Mouse (Mus musculus) liver, embryonic 11.5 days (tissue): ENCODE measurements around the gene Spred1. TPM values are rescaled to one million over a fixed set of nuclear protein-coding genes. Genes with fewer than 3 reads are reported as not detected.

Experiments
- ATAC-seq: fragments of 200-750 bp; cut with Nextera tagmentation; replicated peaks from 2 replicates; pipeline ENCODE4 v1.8.0; 2017; ENCODE audit warnings: moderate number of reproducible peaks, mild to moderate bottlenecking, moderate TSS enrichment, moderate library complexity; ENCODE audit not compliant: low FRiP score
- DNase-seq: peaks from one replicate; pipeline ENCODE4 v3.0.0-alpha.2; 2017; ENCODE audit warnings: low spot score
- H3K27ac ChIP-seq: fragments of 300-500 bp; sonication (generic); 2 replicates; pipeline ENCODE4 v1.5.1; 2014; ENCODE audit warnings: mild to moderate bottlenecking, low read depth, low read length, control low read depth
- H3K27me3 ChIP-seq: fragments of 300-500 bp; sonication (generic); replicated peaks from 2 replicates; pipeline ENCODE4 v1.6.1; 2014; ENCODE audit warnings: low read length, mixed read lengths; ENCODE audit not compliant: control insufficient read depth, insufficient read depth
- H3K36me3 ChIP-seq: fragments of 300-500 bp; sonication (generic); 2 replicates; pipeline ENCODE4 v1.6.1; 2014; ENCODE audit warnings: mild to moderate bottlenecking, low read length, moderate library complexity, mixed read lengths; ENCODE audit not compliant: control insufficient read depth, insufficient read depth
- H3K4me1 ChIP-seq: fragments of 300-500 bp; sonication (generic); replicated peaks from 2 replicates; pipeline ENCODE4 v1.6.1; 2014; ENCODE audit warnings: low read length, mixed read lengths; ENCODE audit not compliant: control insufficient read depth, insufficient read depth
- H3K4me2 ChIP-seq: fragments of 300-500 bp; sonication (generic); 2 replicates; pipeline ENCODE4 v1.6.1; 2014; ENCODE audit warnings: mild to moderate bottlenecking, control low read depth, moderate library complexity
- H3K4me3 ChIP-seq: fragments of 300-500 bp; sonication (generic); 2 replicates; pipeline ENCODE4 v1.5.1; 2014; ENCODE audit warnings: low read depth, low read length, control low read depth
- H3K9ac ChIP-seq: fragments of 300-500 bp; sonication (generic); 2 replicates; pipeline ENCODE4 v1.6.1; 2014; ENCODE audit warnings: low read depth, low read length, control low read depth
- H3K9me3 ChIP-seq: fragments of 300-500 bp; sonication (generic); 2 replicates; pipeline ENCODE4 v1.6.1; 2016; ENCODE audit warnings: low read length, inconsistent platforms, mixed read lengths; ENCODE audit not compliant: control insufficient read depth
- WGBS: fragments of 180-500 bp; shearing (Covaris S2); extraction: QIAGEN DNeasy Blood & Tissue Kit; methylation state at CpG from one replicate; pipeline ENCODE4 v1.1.7; 2014; 5-methylcytosine and 5-hydroxymethylcytosine counted together
- polyA plus RNA-seq: library from polyadenylated mRNA; unstranded; fragments of >200 nt; fragmentation: Nextera tagmentation; extraction: Ambion mirVana; gene quantifications from 2 replicates; pipeline ENCODE4 v1.2.1, GENCODE M21; 2014

The Spred1 gene
- polyA plus RNA-seq, 1 experiment from 2014 or later, result 7.7 TPM

- H3K36me3 ChIP-seq, result no peaks in the 10 kb centered on the region
- H3K4me3 ChIP-seq, result no peak overlapping the region
- no peaks in the 10 kb centered on the region for H3K9me3 ChIP-seq
- DNase-seq (no peak), ATAC-seq (no peak)
- H3K4me1 ChIP-seq, result no peaks in the 10 kb centered on the region
- 55% methylated on average over 3 of the region's 3 CpGs for WGBS
- no peaks in the 10 kb centered on the region for H3K27me3 ChIP-seq
- no peak overlapping the region for H3K4me2 ChIP-seq
- no peak overlapping the region for H3K27ac ChIP-seq
- H3K9ac ChIP-seq, result no peak overlapping the region
Observed at GRCm38 (mm10) chr2:117204534-117204933, 83.4 kb downstream of the Spred1 start.

DNA sequence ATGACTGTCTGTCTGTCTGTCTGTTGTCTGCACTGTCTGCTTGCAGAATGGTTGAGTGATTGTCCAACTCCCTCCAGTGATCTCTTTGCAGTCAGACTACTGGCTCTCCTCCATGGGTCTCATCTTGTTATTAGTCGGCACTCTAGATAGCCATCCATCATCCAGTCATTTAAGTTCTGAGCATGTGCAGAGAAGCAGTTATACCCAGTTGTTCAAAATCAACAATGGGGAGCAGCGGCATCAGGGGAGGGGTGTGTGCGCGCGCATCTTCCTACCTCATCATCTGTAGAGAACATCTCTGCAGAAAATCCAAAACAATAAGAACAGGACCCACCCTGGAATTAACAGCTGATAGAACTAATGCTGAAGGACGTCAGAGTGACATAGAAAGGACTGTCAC, 83.9 kb downstream of the Spred1 start:
- Histone ChIP-seq H3K4me2 (no peak overlapping the region), H3K9ac (no peak overlapping the region), H3K4me1 (no peaks in the 10 kb centered on the region), H3K27ac (no peak overlapping the region), H3K9me3 (no peaks in the 10 kb centered on the region), H3K36me3 (no peaks in the 10 kb centered on the region), H3K27me3 (no peaks in the 10 kb centered on the region), H3K4me3 (no peak overlapping the region)
- DNase-seq, result no peak
- ATAC-seq, result no peak
- 83% methylated on average over 6 of the region's 6 CpGs for WGBS

DNA sequence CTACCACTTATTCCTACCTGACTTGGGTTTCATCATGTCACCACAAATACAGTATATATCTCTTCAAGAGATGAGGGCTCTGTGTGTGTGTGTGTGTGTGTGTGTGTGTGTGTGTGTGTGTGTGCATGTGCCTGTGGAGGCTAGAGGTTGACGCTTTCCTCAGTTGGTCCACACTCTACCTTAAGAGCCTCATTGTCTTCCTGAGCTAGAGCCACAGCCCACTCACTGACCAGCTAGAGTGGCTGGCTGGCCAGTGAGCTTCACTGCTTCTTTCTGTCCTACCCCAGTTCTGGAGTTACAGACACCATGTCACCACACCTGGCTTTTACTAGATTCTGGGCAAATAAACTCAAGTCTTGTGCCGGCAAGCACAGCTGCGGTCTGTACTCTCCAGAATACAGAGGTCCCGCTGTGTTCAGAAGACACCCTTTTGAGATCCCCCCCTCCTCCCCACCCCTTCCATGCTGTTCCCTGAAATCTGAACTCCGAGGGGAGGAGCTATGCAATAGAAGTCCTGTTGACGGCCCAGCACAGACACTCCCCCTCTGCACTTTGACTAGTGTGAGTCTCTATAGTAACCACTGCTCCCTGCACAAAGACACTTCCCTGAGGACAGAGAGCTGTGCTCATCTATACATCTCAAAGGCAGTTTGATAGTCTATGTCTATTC, 89.4 kb downstream of the Spred1 start:
- 15% methylated on average over 6 of the region's 6 CpGs for WGBS
- no peaks in the 10 kb centered on the region for H3K4me1 ChIP-seq
- no peaks in the 10 kb centered on the region for H3K36me3 ChIP-seq
- no peaks in the 10 kb centered on the region for H3K9me3 ChIP-seq
- no peak overlapping the region for H3K9ac ChIP-seq
- no peak overlapping the region for H3K27ac ChIP-seq
- DNase-seq, result peak; percentile 35
- H3K27me3 ChIP-seq, result no peaks in the 10 kb centered on the region
- H3K4me2 ChIP-seq, result peak overlapping the region; percentile 32
- no peak overlapping the region for H3K4me3 ChIP-seq
- peak; percentile 77 for ATAC-seq

GRCm38 (mm10) chr2:117216152-117216551, 95.0 kb downstream of the Spred1 start:
- Histone ChIP-seq H3K36me3 (no peaks in the 10 kb centered on the region), H3K9me3 (no peaks in the 10 kb centered on the region), H3K27me3 (no peaks in the 10 kb centered on the region), H3K4me2 (no peak overlapping the region), H3K4me1 (no peaks in the 10 kb centered on the region), H3K27ac (no peak overlapping the region), H3K9ac (no peak overlapping the region), H3K4me3 (no peak overlapping the region)
- 54% methylated on average over 2 of the region's 2 CpGs for WGBS
- DNase-seq (no peak), ATAC-seq (no peak)

DNA sequence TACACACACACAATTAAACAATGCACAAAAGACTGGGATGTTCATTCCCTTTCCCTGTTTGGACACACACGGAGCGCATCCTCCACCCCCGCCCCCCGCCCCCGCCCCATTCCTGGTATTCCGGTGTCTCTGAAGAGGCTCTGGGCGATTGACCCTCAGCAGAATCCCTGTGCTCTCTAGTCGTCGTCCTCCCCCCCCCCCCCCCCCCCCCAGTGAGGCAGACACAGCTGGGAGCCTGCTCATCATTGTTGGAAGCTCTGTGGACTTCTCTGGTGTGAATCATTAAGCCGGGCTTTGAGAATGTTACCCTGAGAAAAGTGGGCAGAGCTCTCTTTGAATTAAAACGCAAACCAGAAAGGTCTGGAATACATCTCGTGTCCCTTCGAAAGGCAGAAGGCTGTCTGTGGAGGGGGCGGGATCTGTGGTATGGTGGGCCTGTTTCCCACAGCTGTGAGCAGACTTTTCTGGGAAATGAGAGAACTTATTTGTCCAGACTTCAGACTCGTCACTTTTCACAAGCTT, 96.6 kb downstream of the Spred1 start:
- no peaks in the 10 kb centered on the region for H3K4me1 ChIP-seq
- H3K27me3 ChIP-seq, result no peaks in the 10 kb centered on the region
- 25% methylated on average over 15 of the region's 15 CpGs for WGBS
- 0 out of 2 replicates have a peak overlapping the region, but pooled peaks have one; percentile 9 for H3K4me2 ChIP-seq
- ATAC-seq (no peak), DNase-seq (no peak)
- no peak overlapping the region for H3K9ac ChIP-seq
- H3K36me3 ChIP-seq, result no peaks in the 10 kb centered on the region
- H3K27ac ChIP-seq, result no peak overlapping the region
- H3K9me3 ChIP-seq, result no peaks in the 10 kb centered on the region
- H3K4me3 ChIP-seq, result no peak overlapping the region

GRCm38 (mm10) chr2:117219536-117219935, 98.4 kb downstream of the Spred1 start:
- Histone ChIP-seq H3K9me3 (no peaks in the 10 kb centered on the region), H3K4me3 (no peak overlapping the region), H3K27me3 (no peaks in the 10 kb centered on the region), H3K36me3 (no peaks in the 10 kb centered on the region), H3K9ac (no peak overlapping the region), H3K27ac (no peak overlapping the region), H3K4me1 (no peaks in the 10 kb centered on the region), H3K4me2 (no peak overlapping the region)
- ATAC-seq (no peak), DNase-seq (no peak)
- WGBS, result 84% methylated on average over 4 of the region's 4 CpGs

- H3K4me3 ChIP-seq, result no peak overlapping the region
- no peaks in the 10 kb centered on the region for H3K27me3 ChIP-seq
- no peak for DNase-seq
- H3K4me2 ChIP-seq, result no peak overlapping the region
- H3K36me3 ChIP-seq, result no peaks in the 10 kb centered on the region
- 76% methylated on average over 9 of the region's 9 CpGs for WGBS
- ATAC-seq, result no peak
- no peak overlapping the region for H3K27ac ChIP-seq
- H3K9ac ChIP-seq, result no peak overlapping the region
- H3K4me1 ChIP-seq, result no peaks in the 10 kb centered on the region
- H3K9me3 ChIP-seq, result no peaks in the 10 kb centered on the region
Observed at GRCm38 (mm10) chr2:117222651-117223050, 101.5 kb downstream of the Spred1 start.

- WGBS, result 76% methylated on average over 11 of the region's 11 CpGs
- DNase-seq (no peak), ATAC-seq (no peak)
- no peak overlapping the region for H3K27ac ChIP-seq
- H3K36me3 ChIP-seq, result no peaks in the 10 kb centered on the region
- H3K4me2 ChIP-seq, result no peak overlapping the region
- H3K4me1 ChIP-seq, result no peaks in the 10 kb centered on the region
- no peaks in the 10 kb centered on the region for H3K9me3 ChIP-seq
- no peak overlapping the region for H3K4me3 ChIP-seq
- H3K27me3 ChIP-seq, result peaks cover 2% of the 10 kb centered on the region; the same call in 1 of the 2 replicates
- H3K9ac ChIP-seq, result no peak overlapping the region
Observed at GRCm38 (mm10) chr2:117228601-117229125, 107.5 kb downstream of the Spred1 start.

- Histone ChIP-seq H3K4me2 (no peak overlapping the region), H3K9me3 (no peaks in the 10 kb centered on the region), H3K4me1 (no peaks in the 10 kb centered on the region), H3K4me3 (no peak overlapping the region), H3K36me3 (no peaks in the 10 kb centered on the region), H3K27ac (no peak overlapping the region), H3K9ac (no peak overlapping the region), H3K27me3 (peaks cover 2% of the 10 kb centered on the region; the same call in 1 of the 2 replicates)
- DNase-seq (no peak), ATAC-seq (no peak)
- 90% methylated on average over 7 of the region's 7 CpGs for WGBS
Observed at GRCm38 (mm10) chr2:117230261-117230660, 109.1 kb downstream of the Spred1 start.
